In the genomic region with DNA sequence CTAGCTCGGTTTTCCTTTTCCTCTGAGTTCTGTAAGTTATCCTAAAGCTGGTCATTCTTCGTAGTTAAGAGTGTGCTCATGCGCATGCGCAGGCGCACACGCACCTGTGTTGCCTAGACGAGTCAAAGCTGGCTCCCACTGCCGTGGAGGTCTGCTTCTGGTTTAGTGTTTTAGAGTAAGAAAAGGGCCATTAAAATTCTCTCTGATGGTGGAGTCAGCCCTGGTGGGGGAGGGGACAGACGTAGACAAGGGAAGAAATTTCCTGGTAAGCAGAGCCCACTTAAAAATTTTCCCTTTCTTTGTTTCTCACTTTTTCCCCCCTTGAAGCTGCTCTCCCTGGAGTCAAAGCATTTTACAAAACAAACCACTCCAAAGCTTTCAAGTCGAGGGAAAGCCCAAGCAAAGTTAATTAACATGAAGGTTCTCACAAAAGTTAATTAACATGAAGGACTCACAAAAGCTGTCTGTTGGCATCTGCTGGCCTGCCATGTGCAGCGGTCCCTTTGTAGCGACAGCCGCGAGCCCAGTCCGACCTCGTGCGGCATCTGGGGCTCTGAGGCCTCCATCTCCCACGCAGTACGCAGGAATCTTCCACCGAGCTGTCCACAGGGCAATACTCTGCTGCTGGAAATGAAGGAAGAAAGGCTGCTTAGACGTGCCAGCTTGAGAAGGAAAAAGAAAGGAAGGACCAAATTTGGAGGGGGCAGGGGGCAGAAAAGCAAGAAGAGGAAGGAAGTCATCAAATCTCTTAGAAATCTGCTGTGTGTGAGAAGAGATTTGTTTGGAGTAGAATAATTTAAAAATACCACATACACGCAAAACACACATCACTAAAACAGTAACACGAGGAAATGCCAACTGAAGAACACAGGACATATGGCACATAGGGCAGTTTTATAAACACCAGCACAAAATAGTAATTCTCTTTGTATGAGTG, we compare ENCODE assay signal across 9 mouse cellular contexts. TPM values are rescaled to one million over a fixed set of nuclear protein-coding genes. Genes with fewer than 3 reads are reported as not detected.
DNase-seq lines count a peak whose midpoint lies in the region; ATAC-seq lines count a peak whose summit lies in the region.
"Had no signal": no experiment of that assay in that cellular context is flagged by ENCODE, and none has a peak within 500 bp of the region (broad histone marks: within the 10 kb centered on the region; RNA-seq: fewer than 3 reads in every experiment).

A gene (minus strand): TSS at position 633 of the 937 bp plus-strand sequence.

- H3K9ac ChIP-seq in heart, embryonic 11.5 days (ENCODE audit: low read depth, low read length) = peak within 1 kb of the TSS; percentile 12

- intact Hi-C loops in heart, postnatal 25 days (cut with DNase I) = no loop called here

- no peaks in the 10 kb centered on the region for H3K36me3 ChIP-seq in heart, embryonic 11.5 days (ENCODE audit: control insufficient read depth, insufficient read depth, low read length)

- no peak for ATAC-seq in heart, embryonic 11.5 days (replicated peaks; ENCODE audit: insufficient number of reproducible peaks, low FRiP score, low TSS enrichment)
- 0 out of 2 replicates have a peak, but pooled peaks have one; percentile 29 for ATAC-seq in megakaryocyte progenitor cell, adult 5-6 weeks (replicated peaks; ENCODE audit: poor library complexity)
- ATAC-seq: Patski had no signal

- no peak within 1 kb of the TSS for H3K4me3 ChIP-seq in heart, embryonic 11.5 days (ENCODE audit: low read depth, low read length)

- no peaks in the 10 kb centered on the region for H3K9me3 ChIP-seq in heart, embryonic 11.5 days (replicated peaks; ENCODE audit: control insufficient read depth, low read length)

- no peak within 1 kb of the TSS for H3K27ac ChIP-seq in heart, embryonic 11.5 days (ENCODE audit: low read depth, low read length)

- peak within 1 kb of the TSS; percentile 46 for H3K4me2 ChIP-seq in heart, embryonic 11.5 days

- no peak for DNase-seq in heart, postnatal 25 days (ENCODE audit: low spot score)
- peak; percentile 46 for DNase-seq in CD4-positive helper T cell, adult 2 months (ENCODE audit: low read depth, low spot score)
- peak; percentile 72 for DNase-seq in embryo, embryonic 10.5 days (ENCODE audit: low spot score)
- DNase-seq in induced T-regulatory cell, adult 2 months (ENCODE audit: low read depth) = peak; percentile 48
- no peak for DNase-seq in layer of hippocampus, adult 11-12 months (ENCODE audit: low spot score)
- no peak for DNase-seq in c-Kit-positive CD71-positive TER-119-positive erythroid progenitor cells, embryonic 14.5 days (ENCODE audit: low spot score)

- no peaks in the 10 kb centered on the region for H3K27me3 ChIP-seq in heart, embryonic 11.5 days (ENCODE audit: control insufficient read depth, insufficient read depth, low read length)

- WGBS in heart, embryonic 11.5 days (ENCODE audit: insufficient replicate concordance) = 34% methylated on average over 23 of the region's 23 CpGs

- H3K4me1 ChIP-seq in heart, embryonic 11.5 days (ENCODE audit: control insufficient read depth, insufficient read depth, low read length) = no peaks in the 10 kb centered on the region

RNA-seq across cellular contexts. Expression of the gene that starts here (rescaled TPM):
- polyA plus RNA-seq in heart, embryonic 11.5 days (2014; fragmentation: Nextera tagmentation; extraction: Ambion mirVana) = 12.3 and 15.6 TPM in 2 replicates
- total RNA-seq in heart, postnatal 25 days (2021) = 1 to 10 TPM; 3.4 to 4.4 TPM
- 10.0 and 11.6 TPM in 2 replicates for total RNA-seq in megakaryocyte progenitor cell, adult 5-6 weeks (2015)
- total RNA-seq in megakaryocyte progenitor cell, adult 5-6 weeks (2017) = 10.1 and 16.7 TPM in 2 replicates

Comparison
In these comparisons a context has a peak if more than half of its experiments do, and no peak if none do; other contexts are left out.
1. DNase-seq: peak in CD4-positive helper T cell, adult 2 months (single experiment), embryo, embryonic 10.5 days (single experiment) and induced T-regulatory cell, adult 2 months (single experiment); none in heart, postnatal 25 days (single experiment), layer of hippocampus, adult 11-12 months (single experiment) and c-Kit-positive CD71-positive TER-119-positive erythroid progenitor cells, embryonic 14.5 days (single experiment).